Mouse (Mus musculus) urinary bladder, postnatal 25 days (tissue): ENCODE data around the gene Grk6.

Experiments used
- DNase-seq: peaks from one replicate; pipeline ENCODE4 v3.0.0; 2022; ENCODE audit warnings: low spot score

The Grk6 gene

GRCm38 (mm10) chr13:55444937-55445315 lies at the start of gene Grk6:
TSS of gene Grk6 (plus strand) at chr13:55445072.
- DNase-seq = peak; percentile 96

- DNase-seq = no peak
Observed at GRCm38 (mm10) chr13:55398088-55398487, 46.8 kb upstream of the Grk6 start, which contains the start of gene Slc34a1. TSS of gene Slc34a1 (plus strand) at chr13:55398187.

- DNase-seq = no peak
Observed at GRCm38 (mm10) chr13:55399300-55400038, 45.4 kb upstream of the Grk6 start.

- no peak for DNase-seq
Observed at GRCm38 (mm10) chr13:55400039-55400346, 44.9 kb upstream of the Grk6 start.

GRCm38 (mm10) chr13:55403266-55403665 lies 41.6 kb upstream of the Grk6 start:
- DNase-seq = no peak

GRCm38 (mm10) chr13:55403935-55404852 lies 40.7 kb upstream of the Grk6 start:
- DNase-seq = peak; percentile 19

- peak; percentile 81 for DNase-seq
Observed at GRCm38 (mm10) chr13:55404853-55405782, 39.8 kb upstream of the Grk6 start.

- DNase-seq = no peak
Observed at GRCm38 (mm10) chr13:55405783-55406390, 39.0 kb upstream of the Grk6 start.

- no peak for DNase-seq
Observed at GRCm38 (mm10) chr13:55407341-55407740, 37.5 kb upstream of the Grk6 start.

GRCm38 (mm10) chr13:55408546-55409120 lies 36.2 kb upstream of the Grk6 start:
- DNase-seq = no peak

- no peak for DNase-seq
Observed at GRCm38 (mm10) chr13:55411826-55412225, 33.0 kb upstream of the Grk6 start.

- DNase-seq = no peak
Observed at GRCm38 (mm10) chr13:55412643-55413307, 32.1 kb upstream of the Grk6 start.

GRCm38 (mm10) chr13:55413333-55413732 lies 31.5 kb upstream of the Grk6 start:
- no peak for DNase-seq

GRCm38 (mm10) chr13:55414743-55415380 lies 30.0 kb upstream of the Grk6 start, which contains the start of gene Pfn3:
TSS of gene Pfn3 (minus strand) at chr13:55415232.
- no peak for DNase-seq

- DNase-seq = peak; percentile 90
Observed at GRCm38 (mm10) chr13:55418004-55418403, 26.9 kb upstream of the Grk6 start.

GRCm38 (mm10) chr13:55419142-55419541 lies 25.7 kb upstream of the Grk6 start:
- DNase-seq = no peak

- no peak for DNase-seq
Observed at GRCm38 (mm10) chr13:55420018-55420932, 24.6 kb upstream of the Grk6 start.

- DNase-seq = peak; percentile 29
Observed at GRCm38 (mm10) chr13:55420933-55421800, 23.7 kb upstream of the Grk6 start.
